Mouse (Mus musculus): ENCODE measurements around the gene Pigk. TPM values are rescaled to one million over a fixed set of nuclear protein-coding genes. Genes with fewer than 3 reads are reported as not detected.
A peak's percentile ranks its signal among the peaks of the same experiment; 100 is the strongest.

The Pigk gene
- polyA plus RNA-seq, 1 experiment = 8.5 TPM

DNA sequence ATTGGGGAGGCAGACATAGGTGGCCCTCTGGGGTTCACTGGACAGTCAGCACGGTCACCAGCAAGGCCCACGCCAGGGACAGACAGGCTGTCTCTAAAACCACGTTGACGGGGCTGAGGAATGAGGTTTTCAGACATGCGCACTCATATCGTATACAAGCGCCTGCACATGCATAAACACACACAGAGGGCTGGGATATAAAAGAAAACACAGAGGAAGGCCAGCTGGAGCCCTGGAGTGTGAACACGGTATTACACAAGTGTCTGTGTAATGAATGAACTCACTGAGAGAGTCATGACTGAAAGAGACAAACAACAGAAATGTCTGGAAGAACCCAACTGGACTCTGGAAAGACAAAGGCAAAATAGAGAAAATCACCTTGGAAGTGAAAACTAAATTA is 47.8 kb downstream of the Pigk start:
- TF ChIP-seq FLI1 (IDR thresholded peaks at IDR 0.05; ENCODE audit: low read length) (no peak), GATA1 (IDR thresholded peaks at IDR 0.05; ENCODE audit: borderline replicate concordance, low read length) (no peak)
- H3K4me3 ChIP-seq (replicated peaks) = no peak overlapping the region
- H3K4me1 ChIP-seq = peaks cover 78% of the 10 kb centered on the region
- peaks cover 30% of the 10 kb centered on the region for H3K36me3 ChIP-seq (replicated peaks; ENCODE audit: low read length)
- no peaks in the 10 kb centered on the region for H3K9me3 ChIP-seq
- no peaks in the 10 kb centered on the region for H3K27me3 ChIP-seq (replicated peaks)

GRCm38 (mm10) chr3:152762302-152762701 is 48.4 kb downstream of the Pigk start:
- Histone ChIP-seq H3K27me3 (replicated peaks) (no peaks in the 10 kb centered on the region), H3K36me3 (replicated peaks; ENCODE audit: low read length) (peaks cover 32% of the 10 kb centered on the region), H3K4me3 (replicated peaks) (no peak overlapping the region), H3K4me1 (peaks cover 80% of the 10 kb centered on the region), H3K9me3 (no peaks in the 10 kb centered on the region)
- TF ChIP-seq FLI1 (IDR thresholded peaks at IDR 0.05; ENCODE audit: low read length) (no peak), GATA1 (IDR thresholded peaks at IDR 0.05; ENCODE audit: borderline replicate concordance, low read length) (no peak)

DNA sequence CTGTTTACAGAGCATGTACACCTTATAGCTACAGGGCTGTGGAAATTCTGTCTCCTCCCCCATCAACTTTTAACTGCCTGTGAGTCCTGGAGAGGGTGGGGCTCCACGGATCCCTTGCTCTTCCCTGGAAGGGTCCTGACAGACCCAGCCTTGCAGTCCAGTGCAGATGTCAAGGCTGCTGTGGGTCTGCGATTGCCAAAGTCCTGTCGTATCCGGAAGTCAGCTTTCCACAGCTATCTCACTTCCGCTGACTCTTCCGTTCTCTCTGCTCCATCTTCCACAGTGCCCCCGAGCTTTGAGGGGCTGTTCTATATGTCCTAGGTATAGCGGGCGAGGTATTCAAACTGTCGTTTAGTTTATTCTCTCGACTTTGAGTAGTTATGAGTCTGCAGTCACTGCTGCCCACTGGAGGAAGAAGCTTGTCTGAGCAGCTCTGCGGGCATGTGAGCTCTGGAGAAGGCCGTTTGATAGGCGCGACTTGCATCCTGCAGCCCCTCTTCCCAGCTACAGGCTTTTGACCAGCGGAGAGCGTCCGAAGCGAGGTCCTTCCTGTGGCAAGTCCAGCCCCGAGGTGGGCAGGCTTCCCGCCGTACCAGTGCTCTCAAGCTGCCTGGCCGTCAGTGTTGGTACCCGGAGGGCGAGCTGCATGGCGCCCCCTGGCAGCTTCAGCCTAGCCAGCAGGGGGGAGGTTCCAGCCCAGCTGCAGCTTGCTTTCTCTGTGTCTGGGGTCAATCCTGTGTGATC is 49.4 kb downstream of the Pigk start:
- peak overlapping the region; percentile 91 for H3K4me3 ChIP-seq (replicated peaks)
- H3K4me1 ChIP-seq = peaks cover 82% of the 10 kb centered on the region
- H3K27me3 ChIP-seq (replicated peaks) = no peaks in the 10 kb centered on the region
- no peaks in the 10 kb centered on the region for H3K9me3 ChIP-seq
- no peak for TF ChIP-seq FLI1 (IDR thresholded peaks at IDR 0.05; ENCODE audit: low read length)
- TF ChIP-seq GATA1 (IDR thresholded peaks at IDR 0.05; ENCODE audit: borderline replicate concordance, low read length) = no peak
- H3K36me3 ChIP-seq (replicated peaks; ENCODE audit: low read length) = peaks cover 37% of the 10 kb centered on the region

- peaks cover 40% of the 10 kb centered on the region for H3K36me3 ChIP-seq (replicated peaks; ENCODE audit: low read length)
- H3K27me3 ChIP-seq (replicated peaks) = no peaks in the 10 kb centered on the region
- H3K9me3 ChIP-seq = no peaks in the 10 kb centered on the region
- TF ChIP-seq FLI1 (IDR thresholded peaks at IDR 0.05; ENCODE audit: low read length) = no peak
- no peak for TF ChIP-seq GATA1 (IDR thresholded peaks at IDR 0.05; ENCODE audit: borderline replicate concordance, low read length)
- peaks cover 79% of the 10 kb centered on the region for H3K4me1 ChIP-seq
- H3K4me3 ChIP-seq (replicated peaks) = peak overlapping the region; percentile 91
These were observed 50.8 kb downstream of the Pigk start for GRCm38 (mm10) chr3:152764516-152765312.

GRCm38 (mm10) chr3:152767485-152767884 is 53.6 kb downstream of the Pigk start:
- H3K36me3 ChIP-seq (replicated peaks; ENCODE audit: low read length) = peaks cover 61% of the 10 kb centered on the region
- TF ChIP-seq GATA1 (IDR thresholded peaks at IDR 0.05; ENCODE audit: borderline replicate concordance, low read length) (no peak), FLI1 (IDR thresholded peaks at IDR 0.05; ENCODE audit: low read length) (no peak)
- H3K4me3 ChIP-seq (replicated peaks) = no peak overlapping the region
- peaks cover 67% of the 10 kb centered on the region for H3K4me1 ChIP-seq
- H3K9me3 ChIP-seq = no peaks in the 10 kb centered on the region
- no peaks in the 10 kb centered on the region for H3K27me3 ChIP-seq (replicated peaks)

- Histone ChIP-seq H3K4me1 (peaks cover 44% of the 10 kb centered on the region), H3K4me3 (replicated peaks) (no peak overlapping the region), H3K27me3 (replicated peaks) (no peaks in the 10 kb centered on the region), H3K9me3 (no peaks in the 10 kb centered on the region), H3K36me3 (replicated peaks; ENCODE audit: low read length) (peaks cover 81% of the 10 kb centered on the region)
- TF ChIP-seq FLI1 (IDR thresholded peaks at IDR 0.05; ENCODE audit: low read length) (no peak), GATA1 (IDR thresholded peaks at IDR 0.05; ENCODE audit: borderline replicate concordance, low read length) (no peak)
These were observed 56.2 kb downstream of the Pigk start for GRCm38 (mm10) chr3:152770056-152770455.

DNA sequence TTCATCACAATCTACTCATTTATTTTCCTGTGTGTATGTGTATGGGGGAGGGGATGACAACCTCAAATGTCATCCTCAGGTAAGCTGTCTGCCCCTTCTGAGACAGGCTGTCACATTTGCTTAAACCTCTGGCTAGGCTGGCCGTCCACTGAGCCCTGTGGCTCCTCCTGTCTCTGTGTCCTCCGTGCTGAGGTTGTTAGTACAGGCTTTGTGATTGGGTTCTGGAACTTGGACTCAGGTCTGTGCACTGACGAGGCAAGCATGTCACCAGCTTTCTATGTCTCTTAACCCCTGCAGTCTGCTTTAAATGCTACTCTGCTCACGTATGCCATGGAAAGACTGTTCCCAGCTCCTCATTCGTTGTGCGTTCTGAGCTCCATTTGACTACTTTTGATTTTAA is 62.5 kb downstream of the Pigk start:
- no peak overlapping the region for H3K4me3 ChIP-seq (replicated peaks)
- no peaks in the 10 kb centered on the region for H3K4me1 ChIP-seq
- H3K9me3 ChIP-seq = no peaks in the 10 kb centered on the region
- H3K27me3 ChIP-seq (replicated peaks) = no peaks in the 10 kb centered on the region
- H3K36me3 ChIP-seq (replicated peaks; ENCODE audit: low read length) = peaks cover 70% of the 10 kb centered on the region
- TF ChIP-seq FLI1 (IDR thresholded peaks at IDR 0.05; ENCODE audit: low read length) = no peak
- no peak for TF ChIP-seq GATA1 (IDR thresholded peaks at IDR 0.05; ENCODE audit: borderline replicate concordance, low read length)

- TF ChIP-seq GATA1 (IDR thresholded peaks at IDR 0.05; ENCODE audit: borderline replicate concordance, low read length) = no peak
- TF ChIP-seq FLI1 (IDR thresholded peaks at IDR 0.05; ENCODE audit: low read length) = no peak
- H3K4me3 ChIP-seq (replicated peaks) = no peak overlapping the region
- peaks cover 64% of the 10 kb centered on the region for H3K36me3 ChIP-seq (replicated peaks; ENCODE audit: low read length)
- H3K9me3 ChIP-seq = no peaks in the 10 kb centered on the region
- H3K27me3 ChIP-seq (replicated peaks) = no peaks in the 10 kb centered on the region
- H3K4me1 ChIP-seq = no peaks in the 10 kb centered on the region
These were observed 63.1 kb downstream of the Pigk start for GRCm38 (mm10) chr3:152776872-152777540.

DNA sequence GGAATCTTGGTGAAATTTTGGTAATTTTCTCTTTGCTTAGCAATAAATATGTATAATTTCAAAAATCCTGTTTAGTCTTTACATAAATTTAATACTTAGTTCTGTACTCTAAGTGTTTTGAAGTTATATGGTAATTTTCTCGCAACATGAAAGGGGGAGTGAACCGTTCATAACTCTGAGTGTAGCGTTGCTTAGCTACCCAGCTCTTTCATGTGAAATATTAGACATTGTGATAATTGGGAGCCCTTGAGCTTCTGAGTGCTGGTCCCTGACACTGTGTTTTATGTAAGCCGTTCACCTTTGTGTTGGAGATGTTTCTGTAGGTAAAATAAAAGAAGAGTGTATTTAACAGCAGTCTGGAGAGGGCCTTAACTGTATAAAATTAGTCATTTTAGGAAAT is 65.9 kb downstream of the Pigk start:
- Histone ChIP-seq H3K4me1 (peaks cover 7% of the 10 kb centered on the region; the same call in 1 of the 2 replicates), H3K27me3 (replicated peaks) (no peaks in the 10 kb centered on the region), H3K36me3 (replicated peaks; ENCODE audit: low read length) (peaks cover 45% of the 10 kb centered on the region), H3K9me3 (no peaks in the 10 kb centered on the region), H3K4me3 (replicated peaks) (no peak overlapping the region)
- no peak for TF ChIP-seq GATA1 (IDR thresholded peaks at IDR 0.05; ENCODE audit: borderline replicate concordance, low read length)
- TF ChIP-seq FLI1 (IDR thresholded peaks at IDR 0.05; ENCODE audit: low read length) = no peak
